Mouse (Mus musculus) forebrain, embryonic 11.5 days (tissue): Measurements from ENCODE around the gene Spock1. TPM values are rescaled to one million over a fixed set of nuclear protein-coding genes. Genes with fewer than 3 reads are reported as not detected.

Source experiments
- ATAC-seq: fragments of 200-750 bp; cut with Nextera tagmentation; replicated peaks from 2 replicates; pipeline ENCODE4 v1.8.0; 2017; ENCODE audit warnings: moderate TSS enrichment; ENCODE audit not compliant: low FRiP score
- DNase-seq: peaks from one replicate; pipeline ENCODE4 v3.0.0-alpha.2; 2017; ENCODE audit warnings: low spot score
- H3K27ac ChIP-seq: fragments of 300-500 bp; sonication (generic); 2 replicates; pipeline ENCODE4 v1.5.1; 2014; ENCODE audit warnings: low read depth, low read length
- H3K27me3 ChIP-seq: fragments of 300-500 bp; sonication (generic); 2 replicates; pipeline ENCODE4 v1.6.1; 2014; ENCODE audit warnings: mild to moderate bottlenecking, low read length, mixed read lengths; ENCODE audit not compliant: control insufficient read depth, insufficient read depth
- H3K36me3 ChIP-seq: fragments of 300-500 bp; sonication (generic); 2 replicates; pipeline ENCODE4 v1.6.1; 2014; ENCODE audit warnings: mild to moderate bottlenecking, low read length, moderate library complexity, mixed read lengths; ENCODE audit not compliant: control insufficient read depth, insufficient read depth
- H3K4me1 ChIP-seq: fragments of 300-500 bp; sonication (generic); replicated peaks from 2 replicates; pipeline ENCODE4 v1.6.1; 2014; ENCODE audit warnings: low read length, mixed read lengths; ENCODE audit not compliant: control insufficient read depth, insufficient read depth
- H3K4me2 ChIP-seq: fragments of 300-500 bp; sonication (generic); 2 replicates; pipeline ENCODE4 v1.6.1; 2014; ENCODE audit warnings: low read depth, mild to moderate bottlenecking, low read length, moderate library complexity, mixed read lengths; ENCODE audit not compliant: severe bottlenecking
- H3K4me3 ChIP-seq: fragments of 300-500 bp; sonication (generic); 2 replicates; pipeline ENCODE4 v1.5.1; 2014; ENCODE audit warnings: low read depth, low read length
- H3K9ac ChIP-seq: fragments of 300-500 bp; sonication (generic); 2 replicates; pipeline ENCODE4 v1.6.1; 2014; ENCODE audit warnings: low read length
- H3K9me3 ChIP-seq: fragments of 300-500 bp; sonication (generic); 2 replicates; pipeline ENCODE4 v1.6.1; 2016; ENCODE audit warnings: low read length, mixed read lengths; ENCODE audit not compliant: control insufficient read depth
- WGBS: fragments of 180-500 bp; shearing (Covaris S2); extraction: QIAGEN DNeasy Blood & Tissue Kit; methylation state at CpG from one replicate; pipeline ENCODE4 v1.1.7; 2014; 5-methylcytosine and 5-hydroxymethylcytosine counted together
- polyA plus RNA-seq: library from polyadenylated mRNA; unstranded; fragments of >200 nt; fragmentation: Nextera tagmentation; extraction: Ambion mirVana; gene quantifications from 2 replicates; pipeline ENCODE4 v1.2.1, GENCODE M21; 2014

Spock1 gene
- polyA plus RNA-seq, 1 experiment from 2014 or later: 4.0 TPM

DNA sequence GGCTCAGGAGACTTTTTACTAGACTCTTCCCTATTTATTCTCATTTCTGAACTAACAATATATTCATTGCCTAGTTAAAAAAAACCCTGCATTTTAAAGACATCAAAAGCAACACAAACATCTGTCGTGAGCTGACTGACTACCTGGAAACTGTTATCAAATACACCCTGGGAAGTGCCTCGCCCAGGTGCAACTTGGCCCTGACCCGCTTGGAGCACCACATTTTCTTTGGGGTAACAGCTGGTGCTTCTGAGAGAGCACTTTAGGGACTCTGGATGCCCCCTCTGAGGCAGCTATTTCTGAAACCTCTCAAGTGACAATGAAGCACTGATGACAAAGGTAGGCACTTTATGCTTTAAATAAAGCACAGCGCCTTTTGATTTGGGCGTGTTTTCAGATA, 236.8 kb downstream of the Spock1 start:
- no peaks in the 10 kb centered on the region for H3K9me3 ChIP-seq
- WGBS: 87% methylated on average over 5 of the region's 5 CpGs
- no peak overlapping the region for H3K27ac ChIP-seq
- H3K36me3 ChIP-seq: no peaks in the 10 kb centered on the region
- DNase-seq: no peak
- H3K4me3 ChIP-seq: no peak overlapping the region
- ATAC-seq: no peak
- H3K4me2 ChIP-seq: no peak overlapping the region
- H3K4me1 ChIP-seq: no peaks in the 10 kb centered on the region
- no peaks in the 10 kb centered on the region for H3K27me3 ChIP-seq
- H3K9ac ChIP-seq: no peak overlapping the region

DNA sequence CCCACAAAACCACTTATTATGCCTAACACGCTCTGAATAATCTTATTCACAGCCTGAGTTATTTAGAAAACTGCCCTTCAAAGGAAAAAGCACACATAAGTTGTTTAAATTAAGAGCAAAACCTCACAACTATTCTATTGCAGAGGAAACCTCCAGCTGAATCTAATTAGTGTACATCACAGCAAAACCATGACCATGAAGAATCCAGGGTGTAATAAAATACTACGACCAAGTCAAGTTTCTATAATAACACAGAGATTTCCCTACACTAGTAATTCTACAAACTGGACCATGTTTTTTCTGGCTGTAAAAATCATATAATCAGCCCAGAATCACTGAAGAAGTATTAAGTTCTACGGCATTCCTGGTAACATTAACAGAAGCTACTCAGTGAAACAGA, 240.5 kb downstream of the Spock1 start:
- Histone ChIP-seq H3K4me1 (no peaks in the 10 kb centered on the region), H3K27me3 (no peaks in the 10 kb centered on the region), H3K36me3 (no peaks in the 10 kb centered on the region), H3K4me2 (no peak overlapping the region), H3K9ac (no peak overlapping the region), H3K4me3 (no peak overlapping the region), H3K27ac (no peak overlapping the region), H3K9me3 (no peaks in the 10 kb centered on the region)
- DNase-seq (no peak), ATAC-seq (no peak)
- WGBS: 62% methylated on average over 3 of the region's 3 CpGs

GRCm38 (mm10) chr13:57666173-57666842, 241.8 kb downstream of the Spock1 start:
- H3K4me3 ChIP-seq: no peak overlapping the region
- H3K9ac ChIP-seq: no peak overlapping the region
- DNase-seq (no peak), ATAC-seq (no peak)
- no peaks in the 10 kb centered on the region for H3K27me3 ChIP-seq
- no peaks in the 10 kb centered on the region for H3K36me3 ChIP-seq
- H3K4me1 ChIP-seq: no peaks in the 10 kb centered on the region
- no peak overlapping the region for H3K4me2 ChIP-seq
- H3K27ac ChIP-seq: no peak overlapping the region
- no peaks in the 10 kb centered on the region for H3K9me3 ChIP-seq
- 41% methylated on average over 9 of the region's 9 CpGs for WGBS

DNA sequence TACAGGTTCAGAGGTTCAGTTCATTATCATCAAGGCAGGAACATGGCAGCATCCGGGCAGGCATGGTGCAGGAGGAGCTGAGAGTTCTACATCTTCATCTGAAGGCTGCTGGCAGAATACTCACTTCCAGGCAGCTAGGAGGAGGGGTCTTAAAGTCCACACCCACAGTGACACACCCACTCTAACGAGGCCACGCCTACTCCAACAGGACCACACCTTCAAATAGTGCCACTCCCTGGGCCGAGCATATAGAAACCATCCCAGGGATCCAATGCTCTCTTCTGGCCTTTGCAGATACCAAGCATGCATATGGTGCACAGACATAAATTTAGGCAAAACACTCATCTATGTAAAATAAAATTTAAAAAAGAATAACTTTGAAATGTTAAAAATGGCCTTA, 245.6 kb downstream of the Spock1 start:
- 85% methylated on average over 4 of the region's 4 CpGs for WGBS
- ATAC-seq (no peak), DNase-seq (no peak)
- H3K9me3 ChIP-seq: no peaks in the 10 kb centered on the region
- no peaks in the 10 kb centered on the region for H3K27me3 ChIP-seq
- H3K4me1 ChIP-seq: no peaks in the 10 kb centered on the region
- no peak overlapping the region for H3K4me2 ChIP-seq
- no peak overlapping the region for H3K27ac ChIP-seq
- H3K4me3 ChIP-seq: no peak overlapping the region
- H3K9ac ChIP-seq: no peak overlapping the region
- H3K36me3 ChIP-seq: no peaks in the 10 kb centered on the region

GRCm38 (mm10) chr13:57660523-57660922, 247.6 kb downstream of the Spock1 start:
- ATAC-seq: no peak
- Histone ChIP-seq H3K4me1 (no peaks in the 10 kb centered on the region), H3K27ac (no peak overlapping the region), H3K9ac (no peak overlapping the region), H3K4me2 (no peak overlapping the region), H3K4me3 (no peak overlapping the region), H3K9me3 (no peaks in the 10 kb centered on the region), H3K27me3 (no peaks in the 10 kb centered on the region), H3K36me3 (no peaks in the 10 kb centered on the region)
- no peak for DNase-seq
- 87% methylated on average over 2 of the region's 2 CpGs for WGBS

DNA sequence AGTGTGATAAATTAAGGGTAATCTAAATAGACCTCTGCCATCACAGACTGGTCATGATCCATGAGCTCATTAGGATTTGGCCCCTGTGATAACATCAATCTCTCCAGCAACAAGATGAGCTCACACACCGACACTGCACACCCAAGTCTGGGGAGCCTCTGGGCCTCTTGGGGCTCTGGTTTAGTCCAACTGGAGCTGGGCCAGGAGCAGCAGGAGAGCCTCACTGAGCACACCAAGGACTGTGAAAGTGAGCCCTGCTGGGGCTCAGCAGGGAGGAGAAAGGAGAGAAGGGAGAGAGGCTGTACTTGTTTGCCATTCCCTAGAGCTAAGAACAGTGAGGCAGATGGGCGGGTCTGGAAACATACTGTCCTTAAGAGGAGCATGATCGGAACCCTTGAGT, 248.3 kb downstream of the Spock1 start:
- H3K27ac ChIP-seq: no peak overlapping the region
- H3K4me3 ChIP-seq: no peak overlapping the region
- no peaks in the 10 kb centered on the region for H3K4me1 ChIP-seq
- 90% methylated on average over 3 of the region's 3 CpGs for WGBS
- H3K9me3 ChIP-seq: no peaks in the 10 kb centered on the region
- H3K27me3 ChIP-seq: no peaks in the 10 kb centered on the region
- no peaks in the 10 kb centered on the region for H3K36me3 ChIP-seq
- no peak for ATAC-seq
- no peak overlapping the region for H3K9ac ChIP-seq
- DNase-seq: no peak
- no peak overlapping the region for H3K4me2 ChIP-seq

DNA sequence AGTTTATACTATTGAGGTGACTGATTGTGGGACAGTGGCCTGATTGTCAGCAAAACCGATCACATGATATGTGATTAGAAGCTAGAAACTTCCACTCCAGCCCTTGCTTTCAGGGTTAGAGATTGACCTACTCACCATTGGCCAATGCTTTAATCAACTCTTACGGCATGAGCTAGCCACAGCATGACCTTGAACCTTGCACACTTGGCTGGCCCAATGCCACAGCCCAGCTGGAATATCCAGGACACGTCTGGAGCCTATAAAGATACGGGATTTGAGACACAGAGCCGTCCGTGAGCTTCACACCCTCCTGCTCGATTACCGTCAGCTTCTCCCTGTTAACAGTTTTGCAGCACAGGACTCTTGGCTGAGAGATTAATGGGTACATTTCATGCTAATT, 251.5 kb downstream of the Spock1 start:
- WGBS: 87% methylated on average over 8 of the region's 8 CpGs
- Histone ChIP-seq H3K27me3 (no peaks in the 10 kb centered on the region), H3K4me3 (no peak overlapping the region), H3K27ac (no peak overlapping the region), H3K36me3 (no peaks in the 10 kb centered on the region), H3K9ac (no peak overlapping the region), H3K4me2 (no peak overlapping the region), H3K9me3 (no peaks in the 10 kb centered on the region), H3K4me1 (no peaks in the 10 kb centered on the region)
- DNase-seq: no peak
- ATAC-seq: no peak

GRCm38 (mm10) chr13:57654362-57654761, 253.8 kb downstream of the Spock1 start:
- WGBS: 75% methylated on average over 7 of the region's 7 CpGs
- Histone ChIP-seq H3K36me3 (no peaks in the 10 kb centered on the region), H3K27ac (no peak overlapping the region), H3K4me3 (no peak overlapping the region), H3K9ac (no peak overlapping the region), H3K4me1 (no peaks in the 10 kb centered on the region), H3K9me3 (no peaks in the 10 kb centered on the region), H3K4me2 (no peak overlapping the region), H3K27me3 (no peaks in the 10 kb centered on the region)
- DNase-seq (no peak), ATAC-seq (no peak)

- no peak overlapping the region for H3K4me3 ChIP-seq
- ATAC-seq (no peak), DNase-seq (no peak)
- H3K27ac ChIP-seq: no peak overlapping the region
- no peaks in the 10 kb centered on the region for H3K4me1 ChIP-seq
- no peaks in the 10 kb centered on the region for H3K27me3 ChIP-seq
- WGBS: 89% methylated on average over 4 of the region's 4 CpGs
- no peaks in the 10 kb centered on the region for H3K9me3 ChIP-seq
- H3K36me3 ChIP-seq: no peaks in the 10 kb centered on the region
- no peak overlapping the region for H3K9ac ChIP-seq
- no peak overlapping the region for H3K4me2 ChIP-seq
Measured at GRCm38 (mm10) chr13:57651236-57651635, 256.9 kb downstream of the Spock1 start.
